Mouse (Mus musculus): ENCODE results near the gene Arg2. TPM values are rescaled to one million over a fixed set of nuclear protein-coding genes. Genes with fewer than 3 reads are reported as not detected.
A peak's percentile ranks its signal among the peaks of the same experiment; 100 is the strongest.
"Not testable (repeated sequence)": the region's sequence is repeated elsewhere in the genome, so short reads cannot be mapped to it uniquely, and the experiment has no call there.

The Arg2 gene
- polyA plus RNA-seq, 2 experiments: 0.39 to 0.55 TPM

GRCm38 (mm10) chr12:79170421-79170820 lies 39.8 kb downstream of the Arg2 start:
- Histone ChIP-seq H3K4me2 (replicated peaks; ENCODE audit: low read depth, low read length, severe bottlenecking) (no peak overlapping the region), H3K27ac (replicated peaks; ENCODE audit: low read depth, low read length) (no peak overlapping the region), H3K36me3 (ENCODE audit: control insufficient read depth, insufficient read depth, low read length) (peaks cover 13% of the 10 kb centered on the region), H3K4me1 (ENCODE audit: control insufficient read depth, insufficient read depth, low read length) (peaks cover 5% of the 10 kb centered on the region; the same call in 1 of the 2 replicates), H3K4me3 (replicated peaks; ENCODE audit: low read length) (no peak overlapping the region), H3K9ac (ENCODE audit: low read depth, low read length, severe bottlenecking) (no peak overlapping the region), H3K9me3 (ENCODE audit: control insufficient read depth, low read length) (no peaks in the 10 kb centered on the region), H3K27me3 (ENCODE audit: control insufficient read depth, insufficient read depth, low read length) (no peaks in the 10 kb centered on the region)
- no peak for DNase-seq (ENCODE audit: low spot score)
- TF ChIP-seq POLR2A (IDR thresholded peaks at IDR 0.05; ENCODE audit: borderline replicate concordance, extremely low read depth, insufficient read depth, insufficient read length): no peak
- ATAC-seq (ENCODE audit: low FRiP score, low read depth): no peak
- WGBS: 70% methylated on average over 3 of the region's 3 CpGs

- peaks cover 18% of the 10 kb centered on the region for H3K36me3 ChIP-seq (ENCODE audit: control insufficient read depth, insufficient read depth, low read length)
- TF ChIP-seq POLR2A (IDR thresholded peaks at IDR 0.05; ENCODE audit: borderline replicate concordance, extremely low read depth, insufficient read depth, insufficient read length): no peak
- 0 out of 2 replicates have a peak overlapping the region, but pooled peaks have one; percentile 92 for H3K27ac ChIP-seq (replicated peaks; ENCODE audit: low read depth, low read length)
- no peaks in the 10 kb centered on the region for H3K27me3 ChIP-seq (ENCODE audit: control insufficient read depth, insufficient read depth, low read length)
- no peaks in the 10 kb centered on the region for H3K9me3 ChIP-seq (ENCODE audit: control insufficient read depth, low read length)
- peaks cover 5% of the 10 kb centered on the region; the same call in 1 of the 2 replicates for H3K4me1 ChIP-seq (ENCODE audit: control insufficient read depth, insufficient read depth, low read length)
- no peak for DNase-seq (ENCODE audit: low spot score)
- H3K4me2 ChIP-seq (replicated peaks; ENCODE audit: low read depth, low read length, severe bottlenecking): peak overlapping the region; percentile 69
- H3K4me3 ChIP-seq (replicated peaks; ENCODE audit: low read length): peak overlapping the region; percentile 74
- peak overlapping the region; percentile 82 for H3K9ac ChIP-seq (ENCODE audit: low read depth, low read length, severe bottlenecking)
- WGBS: 36% methylated on average over 12 of the region's 12 CpGs
- no peak for ATAC-seq (ENCODE audit: low FRiP score, low read depth)
Measured at GRCm38 (mm10) chr12:79171269-79171995, 40.9 kb downstream of the Arg2 start.

DNA sequence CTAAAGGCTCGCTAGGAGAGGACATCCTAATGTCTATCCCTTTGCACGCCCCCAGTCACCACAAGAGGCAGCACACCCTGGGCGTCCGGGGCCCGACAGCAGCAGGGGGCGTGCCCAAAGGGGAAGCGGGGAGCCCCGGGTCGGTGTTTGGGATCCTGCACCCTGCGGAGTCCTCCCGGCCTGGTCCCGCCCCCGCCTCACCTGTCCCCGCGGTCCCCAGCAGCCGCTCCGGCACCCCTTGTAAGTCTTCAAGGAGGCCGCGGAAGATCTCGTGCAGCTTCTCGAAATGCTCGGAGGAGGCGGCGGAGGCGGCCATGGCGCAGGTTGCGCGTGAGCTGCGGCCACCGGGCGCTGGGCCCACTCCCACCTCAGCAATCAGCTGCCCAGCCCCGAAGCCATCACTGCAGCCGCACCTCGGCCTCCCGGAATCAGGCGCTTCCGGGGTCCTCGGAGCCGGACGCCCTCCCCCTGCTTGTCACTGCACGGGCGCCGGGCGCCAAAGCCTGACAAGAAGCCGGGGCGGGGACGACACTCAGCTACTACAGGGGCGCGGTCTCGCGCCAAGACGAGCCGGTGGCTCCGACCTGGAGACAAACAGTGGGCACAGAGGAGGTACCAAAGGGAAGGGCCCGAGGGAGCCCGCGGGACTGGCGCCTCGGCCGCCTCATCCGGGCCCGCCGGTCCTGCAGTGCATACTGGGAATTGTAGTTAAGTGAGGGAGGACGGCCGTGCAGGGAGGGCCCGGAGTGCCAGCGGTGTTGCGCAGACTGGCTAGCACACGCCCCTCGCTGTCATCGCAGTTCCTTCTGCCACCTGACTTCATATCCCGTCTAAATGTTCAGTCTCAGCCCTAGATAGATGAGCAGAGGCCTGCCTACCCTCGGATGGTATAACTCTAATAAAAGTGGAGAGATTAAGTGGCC lies 41.7 kb downstream of the Arg2 start, which contains the start of gene Vti1b:
Vti1b (minus strand) TSS at position 649 of the 923 bp plus-strand sequence.
- TF ChIP-seq POLR2A (IDR thresholded peaks at IDR 0.05; ENCODE audit: borderline replicate concordance, extremely low read depth, insufficient read depth, insufficient read length): 0 out of 2 replicates have a peak, but pooled peaks have one; percentile 28
- DNase-seq (ENCODE audit: low spot score): peak; percentile 86

DNA sequence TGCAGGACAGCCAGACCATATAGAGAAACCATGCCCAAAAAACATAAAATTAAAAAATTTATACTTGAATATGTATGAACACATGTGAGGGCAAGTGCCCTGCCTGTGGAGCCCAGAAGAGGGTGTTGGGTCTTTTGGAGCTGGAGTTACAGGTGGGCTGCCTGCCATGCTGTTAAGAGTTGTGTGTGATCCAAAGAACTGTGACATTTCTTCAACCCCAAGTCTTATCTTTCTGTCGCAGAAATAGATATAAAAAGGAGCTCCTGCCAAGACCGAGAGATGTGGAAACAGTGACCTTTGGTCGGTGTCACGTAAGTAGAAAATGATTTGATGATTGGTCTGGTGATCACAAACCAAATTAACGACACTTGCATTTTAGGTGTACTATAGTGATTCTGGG lies 43.1 kb downstream of the Arg2 start:
- no peak overlapping the region for H3K27ac ChIP-seq (replicated peaks; ENCODE audit: low read depth, low read length)
- H3K4me3 ChIP-seq (replicated peaks; ENCODE audit: low read length): no peak overlapping the region
- 83% methylated on average over 5 of the region's 5 CpGs for WGBS
- ATAC-seq (ENCODE audit: low FRiP score, low read depth) (no peak), DNase-seq (ENCODE audit: low spot score) (no peak)
- no peaks in the 10 kb centered on the region for H3K9me3 ChIP-seq (ENCODE audit: control insufficient read depth, low read length)
- H3K27me3 ChIP-seq (ENCODE audit: control insufficient read depth, insufficient read depth, low read length): no peaks in the 10 kb centered on the region
- peaks cover 5% of the 10 kb centered on the region; the same call in 1 of the 2 replicates for H3K4me1 ChIP-seq (ENCODE audit: control insufficient read depth, insufficient read depth, low read length)
- no peak overlapping the region for H3K9ac ChIP-seq (ENCODE audit: low read depth, low read length, severe bottlenecking)
- TF ChIP-seq POLR2A (IDR thresholded peaks at IDR 0.05; ENCODE audit: borderline replicate concordance, extremely low read depth, insufficient read depth, insufficient read length): no peak
- H3K36me3 ChIP-seq (ENCODE audit: control insufficient read depth, insufficient read depth, low read length): peaks cover 33% of the 10 kb centered on the region
- no peak overlapping the region for H3K4me2 ChIP-seq (replicated peaks; ENCODE audit: low read depth, low read length, severe bottlenecking)

More for the DNA sequence above, 41.7 kb downstream of the Arg2 start, which contains the start of gene Vti1b:
- H3K9ac ChIP-seq (ENCODE audit: low read depth, low read length, severe bottlenecking): peak within 1 kb of the TSS; percentile 82
- H3K4me3 ChIP-seq (replicated peaks; ENCODE audit: low read length): peak within 1 kb of the TSS; percentile 74
- WGBS: under 1% methylated on average over 67 of the region's 73 CpGs
- no peaks in the 10 kb centered on the region for H3K9me3 ChIP-seq (ENCODE audit: control insufficient read depth, low read length)
- H3K4me1 ChIP-seq (ENCODE audit: control insufficient read depth, insufficient read depth, low read length): peaks cover 5% of the 10 kb centered on the region; the same call in 1 of the 2 replicates
- peak; percentile 96 for ATAC-seq (ENCODE audit: low FRiP score, low read depth)
- peaks cover 22% of the 10 kb centered on the region for H3K36me3 ChIP-seq (ENCODE audit: control insufficient read depth, insufficient read depth, low read length)
- peak within 1 kb of the TSS; percentile 69 for H3K4me2 ChIP-seq (replicated peaks; ENCODE audit: low read depth, low read length, severe bottlenecking)
- H3K27ac ChIP-seq (replicated peaks; ENCODE audit: low read depth, low read length): peak within 1 kb of the TSS; percentile 92
- no peaks in the 10 kb centered on the region for H3K27me3 ChIP-seq (ENCODE audit: control insufficient read depth, insufficient read depth, low read length)

DNA sequence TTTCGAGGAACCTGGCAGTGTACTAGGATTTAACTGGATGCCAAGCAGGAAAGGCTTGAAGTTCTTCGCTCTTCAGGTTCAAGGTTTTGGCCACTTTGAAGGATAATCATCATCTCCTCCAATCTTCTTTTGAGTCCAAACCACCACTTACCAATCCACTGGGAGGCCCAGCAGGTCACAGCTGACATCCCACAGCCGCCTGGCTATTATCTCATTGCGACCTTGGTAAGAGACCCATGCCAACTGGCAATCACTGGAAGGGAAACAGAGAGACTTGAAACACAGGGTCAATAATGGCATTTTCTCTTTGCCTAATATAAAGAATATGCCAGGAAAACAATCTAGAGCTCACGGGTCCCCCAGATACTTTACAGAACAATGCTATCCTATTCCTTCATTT lies 45.4 kb downstream of the Arg2 start:
- H3K9me3 ChIP-seq (ENCODE audit: control insufficient read depth, low read length): no peaks in the 10 kb centered on the region
- 89% methylated on average over 5 of the region's 5 CpGs for WGBS
- H3K9ac ChIP-seq (ENCODE audit: low read depth, low read length, severe bottlenecking): no peak overlapping the region
- H3K4me2 ChIP-seq (replicated peaks; ENCODE audit: low read depth, low read length, severe bottlenecking): no peak overlapping the region
- TF ChIP-seq POLR2A (IDR thresholded peaks at IDR 0.05; ENCODE audit: borderline replicate concordance, extremely low read depth, insufficient read depth, insufficient read length): no peak
- ATAC-seq (ENCODE audit: low FRiP score, low read depth): no peak
- no peak overlapping the region for H3K4me3 ChIP-seq (replicated peaks; ENCODE audit: low read length)
- H3K4me1 ChIP-seq (ENCODE audit: control insufficient read depth, insufficient read depth, low read length): peaks cover 5% of the 10 kb centered on the region; the same call in 1 of the 2 replicates
- H3K36me3 ChIP-seq (ENCODE audit: control insufficient read depth, insufficient read depth, low read length): peaks cover 43% of the 10 kb centered on the region
- DNase-seq (ENCODE audit: low spot score): no peak
- H3K27me3 ChIP-seq (ENCODE audit: control insufficient read depth, insufficient read depth, low read length): no peaks in the 10 kb centered on the region
- H3K27ac ChIP-seq (replicated peaks; ENCODE audit: low read depth, low read length): no peak overlapping the region

- H3K27me3 ChIP-seq (ENCODE audit: control insufficient read depth, insufficient read depth, low read length); H3K9me3 ChIP-seq (ENCODE audit: control insufficient read depth, low read length); H3K4me1 ChIP-seq (ENCODE audit: control insufficient read depth, insufficient read depth, low read length); ATAC-seq (ENCODE audit: low FRiP score, low read depth); H3K4me2 ChIP-seq (replicated peaks; ENCODE audit: low read depth, low read length, severe bottlenecking); H3K4me3 ChIP-seq (replicated peaks; ENCODE audit: low read length); H3K9ac ChIP-seq (ENCODE audit: low read depth, low read length, severe bottlenecking); DNase-seq (ENCODE audit: low spot score); H3K27ac ChIP-seq (replicated peaks; ENCODE audit: low read depth, low read length): not testable (repeated sequence)
- H3K36me3 ChIP-seq (ENCODE audit: control insufficient read depth, insufficient read depth, low read length): peaks cover 64% of the 10 kb centered on the region
- 94% methylated on average over 5 of the region's 6 CpGs for WGBS
Measured at GRCm38 (mm10) chr12:79185160-79185559, 54.6 kb downstream of the Arg2 start.
